Mouse (Mus musculus): ENCODE measurements around the gene Trim17.

Trim17 gene

GRCm38 (mm10) chr11:58954420-58955142 is at the start of gene Trim17, which contains the start of gene Hist3h2a:
TSS of gene Trim17 (plus strand) at chr11:58954685.
TSS of gene Hist3h2a (plus strand) at chr11:58954685.
- peak; percentile 77 to 85 for DNase-seq (ENCODE audit: low spot score in 2 of 2)

- DNase-seq (ENCODE audit: low spot score in 2 of 2), result no peak
Measured at GRCm38 (mm10) chr11:58904838-58905237, 49.6 kb upstream of the Trim17 start.

- DNase-seq (ENCODE audit: low spot score in 2 of 2), result no peak
Measured at GRCm38 (mm10) chr11:58913776-58914175, 40.7 kb upstream of the Trim17 start.

GRCm38 (mm10) chr11:58914461-58915028 is 39.9 kb upstream of the Trim17 start:
- DNase-seq (ENCODE audit: low spot score in 2 of 2), result peak in 1 of 2 experiments; percentile 17

- peak in 1 of 2 experiments; percentile 32 for DNase-seq (ENCODE audit: low spot score in 2 of 2)
Measured at GRCm38 (mm10) chr11:58916879-58917744, 37.4 kb upstream of the Trim17 start.

GRCm38 (mm10) chr11:58917745-58918366 is 36.6 kb upstream of the Trim17 start, which contains the start of gene Btnl10:
TSS of gene Btnl10 (plus strand) at chr11:58917908.
- DNase-seq (ENCODE audit: low spot score in 2 of 2), result no peak

- no peak for DNase-seq (ENCODE audit: low spot score in 2 of 2)
Measured at GRCm38 (mm10) chr11:58918759-58919158, 35.7 kb upstream of the Trim17 start.

GRCm38 (mm10) chr11:58922420-58922819 is 32.1 kb upstream of the Trim17 start:
- DNase-seq (ENCODE audit: low spot score in 2 of 2), result no peak

GRCm38 (mm10) chr11:58926651-58927050 is 27.8 kb upstream of the Trim17 start:
- no peak for DNase-seq (ENCODE audit: low spot score in 2 of 2)

- DNase-seq (ENCODE audit: low spot score in 2 of 2), result no peak
Measured at GRCm38 (mm10) chr11:58927053-58927452, 27.4 kb upstream of the Trim17 start.

GRCm38 (mm10) chr11:58927790-58928651 is 26.5 kb upstream of the Trim17 start:
- DNase-seq (ENCODE audit: low spot score in 2 of 2), result peak in 1 of 2 experiments; percentile 63

- DNase-seq (ENCODE audit: low spot score in 2 of 2), result no peak
Measured at GRCm38 (mm10) chr11:58929055-58929454, 25.4 kb upstream of the Trim17 start.

- DNase-seq (ENCODE audit: low spot score in 2 of 2), result no peak
Measured at GRCm38 (mm10) chr11:58929641-58930040, 24.8 kb upstream of the Trim17 start.

GRCm38 (mm10) chr11:58930254-58930653 is 24.2 kb upstream of the Trim17 start:
- DNase-seq (ENCODE audit: low spot score in 2 of 2), result no peak

GRCm38 (mm10) chr11:58931576-58931975 is 22.9 kb upstream of the Trim17 start:
- no peak for DNase-seq (ENCODE audit: low spot score in 2 of 2)

- no peak for DNase-seq (ENCODE audit: low spot score in 2 of 2)
Measured at GRCm38 (mm10) chr11:58937909-58938308, 16.6 kb upstream of the Trim17 start.

- DNase-seq (ENCODE audit: low spot score in 2 of 2), result peak; percentile 82 to 89
Measured at GRCm38 (mm10) chr11:58938322-58939087, 16.0 kb upstream of the Trim17 start, which contains the start of gene Rnf187. TSS of gene Rnf187 (minus strand) at chr11:58938916.

GRCm38 (mm10) chr11:58939088-58939439 is 15.4 kb upstream of the Trim17 start:
- DNase-seq (ENCODE audit: low spot score in 2 of 2), result no peak

GRCm38 (mm10) chr11:58944136-58944535 is 10.3 kb upstream of the Trim17 start:
- DNase-seq (ENCODE audit: low spot score in 2 of 2), result no peak

GRCm38 (mm10) chr11:58947306-58947705 is 7.2 kb upstream of the Trim17 start:
- no peak for DNase-seq (ENCODE audit: low spot score in 2 of 2)
